Mouse (Mus musculus): ENCODE data around the gene Btbd35f18. TPM values are rescaled to one million over a fixed set of nuclear protein-coding genes. Genes with fewer than 3 reads are reported as not detected.
"Not testable (repeated sequence)": the region's sequence is repeated elsewhere in the genome, so short reads cannot be mapped to it uniquely, and the experiment has no call there.

Btbd35f18 gene
- total RNA-seq (2012; rRNA removed) (not detected in 2 replicates), total RNA-seq (2014; rRNA removed) (not detected in 2 replicates), polyA plus RNA-seq (2012; ENCODE audit: insufficient read length, low read depth) (not detected in 2 replicates)

DNA sequence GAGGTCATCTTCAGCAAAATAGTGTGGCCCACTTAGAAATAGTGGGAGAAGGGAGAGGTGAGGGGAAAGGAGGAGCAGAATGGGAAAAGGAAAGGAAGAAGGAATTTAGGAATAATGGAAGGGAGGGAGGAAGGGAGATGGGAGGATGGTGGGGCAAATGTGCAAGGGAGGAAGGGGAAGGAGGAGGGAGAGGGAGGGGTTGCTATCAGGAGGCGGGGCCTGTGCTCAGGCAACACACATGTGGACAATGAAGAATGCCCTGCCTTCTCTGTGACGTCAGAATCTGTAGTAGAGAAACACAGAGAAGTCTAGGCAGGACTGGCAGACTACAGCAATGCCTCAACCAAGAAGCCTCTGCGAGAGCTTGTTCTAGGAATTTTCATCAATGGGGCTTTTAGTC lies at the start of gene Btbd35f18:
Gene Btbd35f18, plus strand, starts transcription at position 301 of the 400 bp plus-strand sequence.
- H3K79me2 ChIP-seq (replicated peaks; ENCODE audit: control insufficient read depth, extremely low read depth, insufficient read depth, poor library complexity, severe bottlenecking); H3K9ac ChIP-seq (ENCODE audit: insufficient read depth, low read depth); H3K27me3 ChIP-seq (replicated peaks); H3K36me3 ChIP-seq (replicated peaks in 1 of 2; ENCODE audit: control insufficient read depth in 1 of 2, insufficient read depth in 1 of 2, low read length in 1 of 2); in situ Hi-C loops (cut with MboI; ENCODE audit: low pct_ligation_motif_present, low pct_unique_long_range_greater_than_20kb, low sequenced_read_pairs); H3K4me1 ChIP-seq (ENCODE audit: control insufficient read depth in 1 of 2, insufficient read depth in 2 of 2); DNase-seq (ENCODE audit: extremely low read depth); H3K4me2 ChIP-seq (ENCODE audit: insufficient read depth, low read depth, poor library complexity, severe bottlenecking); dilution Hi-C loops (cut with MboI; ENCODE audit: extremely low pct_ligation_motif_present, extremely low pct_unique_long_range_greater_than_20kb, low sequenced_read_pairs); H3K27ac ChIP-seq (ENCODE audit: insufficient read depth, low read depth); H3K9me3 ChIP-seq (replicated peaks; ENCODE audit: low read length); H3K4me3 ChIP-seq (replicated peaks in 1 of 3; ENCODE audit: low read depth in 2 of 3, low read length in 2 of 3, poor library complexity in 1 of 3): not testable (repeated sequence)

Other genes with a start within 250 kb of the Btbd35f18 start
- not detected in 2 replicates for gene Btbd35f10, start 52.7 kb downstream of the Btbd35f18 start, total RNA-seq (2012; rRNA removed)
- gene Btbd35f10, start 52.7 kb downstream of the Btbd35f18 start, total RNA-seq (2014; rRNA removed), result not detected in 2 replicates
- gene Btbd35f10, start 52.7 kb downstream of the Btbd35f18 start, polyA plus RNA-seq (2012; ENCODE audit: insufficient read length, low read depth), result not detected in 2 replicates

Data from CH12.LX (cell line).